Mouse (Mus musculus): ENCODE data around the gene Lcp1.

Lcp1 gene

GRCm38 (mm10) chr14:75176425-75177045 lies 45.6 kb downstream of the Lcp1 start:
- peak; percentile 40 to 45 for DNase-seq

- no peak for DNase-seq
Observed at GRCm38 (mm10) chr14:75177400-75177799, 46.5 kb downstream of the Lcp1 start.

- DNase-seq: peak; percentile 39 to 53
Observed at GRCm38 (mm10) chr14:75178384-75178793, 47.5 kb downstream of the Lcp1 start.

- DNase-seq: peak; percentile 53 to 62
Observed at GRCm38 (mm10) chr14:75178801-75179211, 47.9 kb downstream of the Lcp1 start.

GRCm38 (mm10) chr14:75179255-75179963 lies 48.5 kb downstream of the Lcp1 start:
- peak; percentile 43 to 54 for DNase-seq

GRCm38 (mm10) chr14:75180551-75180978 lies 49.7 kb downstream of the Lcp1 start:
- peak in 1 of 2 experiments; percentile 49 for DNase-seq

- DNase-seq: no peak
Observed at GRCm38 (mm10) chr14:75181062-75181935, 50.4 kb downstream of the Lcp1 start.

GRCm38 (mm10) chr14:75182378-75182777 lies 51.5 kb downstream of the Lcp1 start:
- DNase-seq: no peak

GRCm38 (mm10) chr14:75182831-75183230 lies 51.9 kb downstream of the Lcp1 start:
- DNase-seq: no peak

- no peak for DNase-seq
Observed at GRCm38 (mm10) chr14:75184069-75184790, 53.3 kb downstream of the Lcp1 start.

GRCm38 (mm10) chr14:75185796-75186594 lies 55.1 kb downstream of the Lcp1 start:
- no peak for DNase-seq

- DNase-seq: no peak
Observed at GRCm38 (mm10) chr14:75186858-75187415, 56.0 kb downstream of the Lcp1 start.

- no peak for DNase-seq
Observed at GRCm38 (mm10) chr14:75188521-75188920, 57.6 kb downstream of the Lcp1 start.

- DNase-seq: no peak
Observed at GRCm38 (mm10) chr14:75189031-75189430, 58.1 kb downstream of the Lcp1 start.

GRCm38 (mm10) chr14:75190683-75191082 lies 59.8 kb downstream of the Lcp1 start:
- no peak for DNase-seq

- DNase-seq: no peak
Observed at GRCm38 (mm10) chr14:75192427-75192826, 61.5 kb downstream of the Lcp1 start.

GRCm38 (mm10) chr14:75192858-75193257 lies 62.0 kb downstream of the Lcp1 start:
- no peak for DNase-seq

- peak; percentile 35 to 45 for DNase-seq
Observed at GRCm38 (mm10) chr14:75195530-75195929, 64.6 kb downstream of the Lcp1 start.

- peak in 1 of 2 experiments; percentile 67 for DNase-seq
Observed at GRCm38 (mm10) chr14:75197027-75197426, 66.1 kb downstream of the Lcp1 start.

GRCm38 (mm10) chr14:75197660-75198059 lies 66.8 kb downstream of the Lcp1 start:
- DNase-seq: no peak

GRCm38 (mm10) chr14:75205363-75206051 lies 74.6 kb downstream of the Lcp1 start:
- no peak for DNase-seq

Measured in lung, postnatal 4 days (tissue).